Mouse (Mus musculus) limb, embryonic 14.5 days (tissue): ENCODE data around the gene Slco3a1. TPM values are rescaled to one million over a fixed set of nuclear protein-coding genes. Genes with fewer than 3 reads are reported as not detected.
"Not testable (repeated sequence)": the region's sequence is repeated elsewhere in the genome, so short reads cannot be mapped to it uniquely, and the experiment has no call there.

Experiments
- ATAC-seq: fragments of 200-750 bp; cut with Nextera tagmentation; 2 replicates; pipeline ENCODE4 v1.8.0; 2017; ENCODE audit warnings: low read depth, moderate number of reproducible peaks, moderate TSS enrichment; ENCODE audit not compliant: low FRiP score
- DNase-seq: peaks from one replicate; pipeline ENCODE4 v3.0.0-alpha.2; 2015; ENCODE audit warnings: low spot score
- H3K27ac ChIP-seq: fragments of 300-500 bp; sonication (generic); replicated peaks from 2 replicates; pipeline ENCODE4 v1.5.1; 2014; ENCODE audit warnings: low read depth, mild to moderate bottlenecking, low read length, moderate library complexity, mixed read lengths
- H3K27me3 ChIP-seq: fragments of 300-500 bp; sonication (generic); 2 replicates; pipeline ENCODE4 v1.6.1; 2014; ENCODE audit warnings: low read length, mixed read lengths; ENCODE audit not compliant: control insufficient read depth, insufficient read depth
- H3K36me3 ChIP-seq: fragments of 300-500 bp; sonication (generic); 2 replicates; pipeline ENCODE4 v1.6.1; 2014; ENCODE audit warnings: mild to moderate bottlenecking, low read length, moderate library complexity, mixed read lengths; ENCODE audit not compliant: control insufficient read depth, insufficient read depth
- H3K4me1 ChIP-seq: fragments of 300-500 bp; sonication (generic); 2 replicates; pipeline ENCODE4 v1.6.1; 2014; ENCODE audit warnings: antibody characterized with exemption, low read length, mixed read lengths; ENCODE audit not compliant: control insufficient read depth, insufficient read depth
- H3K4me2 ChIP-seq: fragments of 300-500 bp; sonication (generic); replicated peaks from 2 replicates; pipeline ENCODE4 v1.6.1; 2014; ENCODE audit warnings: low read depth, mild to moderate bottlenecking, low read length, moderate library complexity; ENCODE audit not compliant: severe bottlenecking
- H3K4me3 ChIP-seq: fragments of 300-500 bp; sonication (generic); replicated peaks from 2 replicates; pipeline ENCODE4 v1.5.1; 2014; ENCODE audit warnings: low read length
- H3K9ac ChIP-seq: fragments of 300-500 bp; sonication (generic); 2 replicates; pipeline ENCODE4 v1.6.1; 2014; ENCODE audit warnings: mild to moderate bottlenecking, low read depth, low read length, moderate library complexity; ENCODE audit not compliant: severe bottlenecking
- H3K9me3 ChIP-seq: fragments of 300-500 bp; sonication (generic); 2 replicates; pipeline ENCODE4 v1.6.1; 2016; ENCODE audit warnings: low read length; ENCODE audit not compliant: control insufficient read depth
- POLR2A ChIP-seq: fragments of 200-500 bp; IDR thresholded peaks from 2 replicates; pipeline ENCODE4 v1.8.0; 2012; ENCODE audit warnings: inconsistent platforms, mild to moderate bottlenecking, moderate library complexity, borderline replicate concordance; ENCODE audit not compliant: insufficient read depth, insufficient read length; ENCODE audit errors: extremely low read depth
- WGBS: fragments of 180-500 bp; shearing (Covaris S2); extraction: QIAGEN DNeasy Blood & Tissue Kit; methylation state at CpG from one replicate; pipeline ENCODE4 v1.1.7; 2014; 5-methylcytosine and 5-hydroxymethylcytosine counted together
- polyA plus RNA-seq, 2 experiments: library from polyadenylated mRNA; depleted of rRNA in 1 of 2; stranded (reverse) in 1 of 2; unstranded in 1 of 2; fragments of >200 nt; fragmentation: Nextera tagmentation in 1 of 2; extraction: Ambion mirVana in 1 of 2; gene quantifications; 2 replicates each; pipeline versions ENCODE4 v1.2.1 to v1.2.3; 2012 to 2014

The Slco3a1 gene
- polyA plus RNA-seq, 2 experiments = 11.8 to 12.2 TPM

DNA sequence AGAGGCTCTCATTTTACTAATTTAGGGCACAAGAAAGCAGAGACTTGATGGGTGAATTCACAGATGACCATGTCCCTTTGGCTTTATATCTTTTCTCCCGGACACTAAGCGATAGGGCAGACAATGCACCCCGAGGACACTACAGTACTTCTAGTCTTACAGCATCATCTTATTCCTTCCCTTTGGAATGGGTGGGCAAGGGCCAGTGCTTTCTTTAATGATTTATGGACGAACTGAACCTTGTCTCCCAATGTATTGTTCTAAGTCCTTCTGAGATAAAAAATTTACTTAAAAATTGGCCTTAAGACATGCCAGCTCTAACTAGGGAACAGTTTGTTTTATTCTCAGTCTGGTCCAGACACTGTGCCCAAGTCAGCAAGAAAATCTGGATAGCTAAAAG is 134.9 kb downstream of the Slco3a1 start:
- no peak overlapping the region for H3K9ac ChIP-seq
- no peak for ATAC-seq
- no peak for TF ChIP-seq POLR2A
- no peak for DNase-seq
- H3K4me1 ChIP-seq = peaks cover 35% of the 10 kb centered on the region
- H3K9me3 ChIP-seq = no peaks in the 10 kb centered on the region
- no peaks in the 10 kb centered on the region for H3K27me3 ChIP-seq
- no peak overlapping the region for H3K27ac ChIP-seq
- 90% methylated on average over 4 of the region's 4 CpGs for WGBS
- H3K4me3 ChIP-seq = no peak overlapping the region
- H3K4me2 ChIP-seq = no peak overlapping the region
- H3K36me3 ChIP-seq = no peaks in the 10 kb centered on the region

DNA sequence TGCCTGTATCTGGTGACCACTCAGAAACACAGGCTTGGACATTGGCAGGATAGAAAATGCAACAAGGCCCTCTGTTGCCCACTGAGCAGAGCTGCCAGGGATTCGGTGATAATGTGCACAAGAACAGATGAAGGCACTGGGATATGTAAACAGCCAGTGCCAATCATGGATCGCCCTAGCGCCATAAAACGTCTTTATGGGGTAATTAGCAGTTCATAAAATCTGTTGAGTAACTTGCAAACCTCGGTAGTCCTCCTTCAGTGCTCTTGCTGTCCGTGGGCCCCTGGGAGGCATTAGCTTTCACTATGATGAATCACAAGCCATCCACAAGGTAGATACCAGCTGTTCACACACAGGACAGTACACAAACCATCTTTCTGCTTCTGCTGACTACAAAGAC is 137.6 kb downstream of the Slco3a1 start:
- no peak overlapping the region for H3K4me3 ChIP-seq
- no peaks in the 10 kb centered on the region for H3K27me3 ChIP-seq
- 6% methylated on average over 6 of the region's 6 CpGs for whole genome bisulfite sequencing
- no peaks in the 10 kb centered on the region for H3K36me3 ChIP-seq
- no peak overlapping the region for H3K4me2 ChIP-seq
- H3K27ac ChIP-seq = no peak overlapping the region
- TF ChIP-seq POLR2A = no peak
- H3K9me3 ChIP-seq = no peaks in the 10 kb centered on the region
- peaks cover 22% of the 10 kb centered on the region for H3K4me1 ChIP-seq
- no peak for ATAC-seq
- H3K9ac ChIP-seq = no peak overlapping the region
- no peak for DNase-seq

DNA sequence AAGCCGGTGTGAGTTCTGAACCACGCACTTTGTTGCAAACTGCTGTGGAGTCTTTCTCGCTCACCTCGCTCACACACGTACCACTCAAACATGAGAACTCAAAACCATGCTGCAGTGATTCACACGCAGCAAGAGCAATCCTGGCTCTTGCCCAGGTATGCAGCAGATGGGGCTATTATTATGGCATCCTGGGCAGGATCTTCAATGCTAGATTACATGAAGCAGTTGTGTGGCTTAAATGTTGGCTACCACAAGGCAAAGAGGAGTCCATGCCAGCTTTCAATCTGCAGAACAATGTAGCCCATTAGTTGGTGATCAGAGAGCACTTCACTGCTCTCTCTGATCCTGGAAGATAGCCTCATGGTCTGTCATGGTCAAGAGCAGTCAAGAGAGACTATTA is 139.3 kb downstream of the Slco3a1 start:
- H3K36me3 ChIP-seq = no peaks in the 10 kb centered on the region
- H3K4me2 ChIP-seq = no peak overlapping the region
- no peak overlapping the region for H3K4me3 ChIP-seq
- no peaks in the 10 kb centered on the region for H3K27me3 ChIP-seq
- ATAC-seq (no peak), DNase-seq (no peak)
- H3K9me3 ChIP-seq = no peaks in the 10 kb centered on the region
- TF ChIP-seq POLR2A = no peak
- no peak overlapping the region for H3K27ac ChIP-seq
- no peak overlapping the region for H3K9ac ChIP-seq
- peaks cover 18% of the 10 kb centered on the region for H3K4me1 ChIP-seq
- 91% methylated on average over 6 of the region's 6 CpGs for WGBS

DNA sequence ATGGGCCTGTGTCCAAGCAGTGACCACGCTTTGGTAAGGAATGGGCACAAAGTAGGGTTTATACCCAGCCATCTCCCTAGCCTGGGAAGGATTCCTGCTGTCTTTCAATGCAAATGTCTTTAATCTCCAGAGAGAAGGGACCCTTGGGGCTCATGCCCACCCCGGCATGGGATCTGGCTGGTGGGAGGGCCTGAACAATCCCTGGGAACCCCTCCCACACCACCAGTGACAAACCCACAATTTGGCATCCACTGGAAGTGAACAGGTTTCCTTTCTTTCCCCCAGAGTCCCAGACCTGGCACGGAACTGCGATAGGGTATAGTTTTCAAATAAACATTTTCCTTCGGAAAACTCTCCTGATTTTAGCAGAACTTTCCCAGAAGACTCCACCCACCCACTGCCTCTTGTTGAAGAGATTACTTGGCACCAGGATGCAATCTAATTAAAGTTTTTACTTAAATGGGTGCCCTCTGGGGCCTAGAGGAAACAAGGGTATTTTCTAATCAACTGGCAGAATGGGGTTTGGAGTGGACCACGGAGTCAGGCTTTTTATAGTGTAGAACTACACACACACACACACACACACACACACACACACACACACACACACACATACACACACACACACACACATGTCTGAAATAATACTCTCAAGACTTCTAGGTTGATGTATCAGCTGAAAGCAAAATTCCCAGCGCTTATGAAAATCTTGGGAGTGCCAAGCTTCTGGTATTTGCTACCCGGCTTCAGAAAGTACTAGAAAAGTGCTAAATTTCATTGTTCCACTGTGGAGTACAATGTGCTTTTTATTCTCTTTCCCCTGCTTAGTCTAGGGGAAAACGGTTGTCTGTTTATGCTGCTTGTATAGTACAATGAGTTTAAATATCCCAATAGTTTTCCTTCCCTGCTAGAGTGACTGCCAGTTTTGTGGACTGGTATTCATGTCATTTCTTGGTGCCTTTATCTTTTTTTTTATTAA is 140.6 kb downstream of the Slco3a1 start:
- H3K27me3 ChIP-seq = no peaks in the 10 kb centered on the region
- no peak overlapping the region for H3K9ac ChIP-seq
- no peak for ATAC-seq
- no peaks in the 10 kb centered on the region for H3K9me3 ChIP-seq
- H3K36me3 ChIP-seq = no peaks in the 10 kb centered on the region
- DNase-seq = peak; percentile 20
- H3K4me1 ChIP-seq = peaks cover 18% of the 10 kb centered on the region
- H3K4me2 ChIP-seq = no peak overlapping the region; the same call in 1 of the 2 replicates
- WGBS = 52% methylated on average over 9 of the region's 9 CpGs
- no peak overlapping the region for H3K27ac ChIP-seq
- H3K4me3 ChIP-seq = no peak overlapping the region
- no peak for TF ChIP-seq POLR2A

DNA sequence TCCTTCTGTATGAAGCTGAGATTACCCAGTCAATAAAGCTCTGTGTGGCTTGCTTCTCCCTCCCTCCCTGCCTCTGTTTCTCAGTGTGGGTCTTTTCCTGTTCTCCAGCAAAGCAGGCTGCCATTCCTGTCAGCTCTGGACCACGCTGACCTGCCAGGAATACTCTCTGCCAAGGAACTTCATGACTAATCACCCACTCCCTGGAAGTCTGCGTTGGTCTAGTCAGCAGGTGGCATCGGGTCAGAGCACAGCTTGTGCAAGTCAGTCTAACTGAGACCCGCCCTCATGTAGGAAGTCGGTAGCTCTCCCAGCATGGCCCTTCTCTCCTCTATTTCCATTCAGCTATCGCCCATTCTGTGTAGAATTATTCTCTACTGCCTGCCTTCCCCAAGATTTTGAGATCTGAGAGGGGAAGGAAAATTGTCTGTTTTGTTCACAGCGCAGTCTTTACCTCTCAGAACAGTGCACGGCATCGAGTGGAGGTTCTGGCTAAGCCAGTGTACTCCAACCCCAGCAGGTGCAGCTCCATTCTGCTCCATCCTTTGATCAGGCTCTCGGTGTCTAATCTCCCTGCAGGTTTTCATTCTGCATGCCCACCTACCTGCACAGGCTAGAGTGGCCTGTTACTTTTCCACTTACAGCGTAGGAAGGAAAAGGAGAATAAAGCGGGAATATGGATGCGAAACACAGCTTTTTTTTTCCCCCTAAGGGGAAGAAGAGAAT is 145.8 kb downstream of the Slco3a1 start:
- 63% methylated on average over 13 of the region's 13 CpGs for WGBS
- H3K4me2 ChIP-seq = no peak overlapping the region
- TF ChIP-seq POLR2A = no peak
- H3K27me3 ChIP-seq = no peaks in the 10 kb centered on the region
- no peak overlapping the region for H3K9ac ChIP-seq
- H3K9me3 ChIP-seq = no peaks in the 10 kb centered on the region
- peaks cover 4% of the 10 kb centered on the region for H3K4me1 ChIP-seq
- H3K36me3 ChIP-seq = no peaks in the 10 kb centered on the region
- no peak overlapping the region for H3K4me3 ChIP-seq
- H3K27ac ChIP-seq = no peak overlapping the region
- DNase-seq (no peak), ATAC-seq (no peak)

DNA sequence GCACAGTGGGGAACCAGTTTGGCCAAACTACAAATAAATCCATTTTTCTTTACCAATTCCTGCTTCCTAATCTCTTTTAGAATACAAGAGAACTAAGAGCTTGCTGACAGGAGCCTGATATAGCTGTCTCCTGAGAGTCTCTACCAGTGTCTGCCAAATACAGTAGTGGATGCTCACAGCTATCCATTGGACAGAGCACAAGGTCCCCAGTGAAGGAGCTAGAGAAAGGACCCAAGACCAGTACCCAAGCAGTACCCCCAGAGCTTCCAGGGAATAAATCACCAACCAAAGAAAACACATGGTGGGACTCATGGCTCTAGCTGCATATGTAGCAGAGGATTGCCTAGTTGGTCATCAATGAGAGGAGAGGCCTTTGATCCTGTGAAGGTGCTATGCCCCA is 146.7 kb downstream of the Slco3a1 start:
- H3K27ac ChIP-seq, ATAC-seq, H3K4me1 ChIP-seq, H3K9me3 ChIP-seq, DNase-seq, H3K36me3 ChIP-seq, H3K27me3 ChIP-seq, H3K4me2 ChIP-seq, H3K9ac ChIP-seq, H3K4me3 ChIP-seq: not testable (repeated sequence)
